Mouse (Mus musculus) heart, embryonic 12.5 days (tissue): ENCODE results near the gene Spef2. TPM values are rescaled to one million over a fixed set of nuclear protein-coding genes. Genes with fewer than 3 reads are reported as not detected.
"Not testable (repeated sequence)": the region's sequence is repeated elsewhere in the genome, so short reads cannot be mapped to it uniquely, and the experiment has no call there.

ENCODE experiments used
- ATAC-seq: fragments of 200-750 bp; cut with Nextera tagmentation; 2 replicates; pipeline ENCODE4 v1.8.0; 2017; ENCODE audit warnings: moderate TSS enrichment, moderate library complexity; ENCODE audit not compliant: insufficient number of reproducible peaks, low FRiP score
- H3K27ac ChIP-seq: fragments of 300-500 bp; sonication (generic); 2 replicates; pipeline ENCODE4 v1.5.1; 2016; ENCODE audit warnings: mild to moderate bottlenecking, moderate library complexity; ENCODE audit not compliant: poor library complexity, severe bottlenecking
- H3K27me3 ChIP-seq: fragments of 300-500 bp; sonication (generic); replicated peaks from 2 replicates; pipeline ENCODE4 v1.6.1; 2016; ENCODE audit warnings: mild to moderate bottlenecking, moderate library complexity
- H3K36me3 ChIP-seq: fragments of 300-500 bp; sonication (generic); 2 replicates; pipeline ENCODE4 v1.6.1; 2016; ENCODE audit warnings: mild to moderate bottlenecking, moderate library complexity
- H3K4me1 ChIP-seq: fragments of 300-500 bp; sonication (generic); replicated peaks from 2 replicates; pipeline ENCODE4 v1.6.1; 2016; ENCODE audit warnings: mild to moderate bottlenecking
- H3K4me2 ChIP-seq: fragments of 300-500 bp; sonication (generic); 2 replicates; pipeline ENCODE4 v1.6.1; 2016; ENCODE audit warnings: mild to moderate bottlenecking, moderate library complexity
- H3K4me3 ChIP-seq: fragments of 300-500 bp; sonication (generic); 2 replicates; pipeline ENCODE4 v1.5.1; 2016; ENCODE audit warnings: mild to moderate bottlenecking
- H3K9ac ChIP-seq: fragments of 300-500 bp; sonication (generic); 2 replicates; pipeline ENCODE4 v1.6.1; 2016; ENCODE audit warnings: mild to moderate bottlenecking, moderate library complexity
- H3K9me3 ChIP-seq: fragments of 300-500 bp; sonication (generic); replicated peaks from 2 replicates; pipeline ENCODE4 v1.6.1; 2016; ENCODE audit warnings: mild to moderate bottlenecking, moderate library complexity
- WGBS: fragments of 180-500 bp; shearing (Covaris S2); methylation state at CpG from one replicate; pipeline ENCODE4 v1.1.7; 2016; 5-methylcytosine and 5-hydroxymethylcytosine counted together
- polyA plus RNA-seq: library from polyadenylated mRNA; unstranded; fragments of >200 nt; fragmentation: Nextera tagmentation; extraction: Ambion mirVana; gene quantifications from 2 replicates; pipeline ENCODE4 v1.2.1, GENCODE M21; 2016

The Spef2 gene
- polyA plus RNA-seq, result 0.09 and 0.35 TPM in 2 replicates

DNA sequence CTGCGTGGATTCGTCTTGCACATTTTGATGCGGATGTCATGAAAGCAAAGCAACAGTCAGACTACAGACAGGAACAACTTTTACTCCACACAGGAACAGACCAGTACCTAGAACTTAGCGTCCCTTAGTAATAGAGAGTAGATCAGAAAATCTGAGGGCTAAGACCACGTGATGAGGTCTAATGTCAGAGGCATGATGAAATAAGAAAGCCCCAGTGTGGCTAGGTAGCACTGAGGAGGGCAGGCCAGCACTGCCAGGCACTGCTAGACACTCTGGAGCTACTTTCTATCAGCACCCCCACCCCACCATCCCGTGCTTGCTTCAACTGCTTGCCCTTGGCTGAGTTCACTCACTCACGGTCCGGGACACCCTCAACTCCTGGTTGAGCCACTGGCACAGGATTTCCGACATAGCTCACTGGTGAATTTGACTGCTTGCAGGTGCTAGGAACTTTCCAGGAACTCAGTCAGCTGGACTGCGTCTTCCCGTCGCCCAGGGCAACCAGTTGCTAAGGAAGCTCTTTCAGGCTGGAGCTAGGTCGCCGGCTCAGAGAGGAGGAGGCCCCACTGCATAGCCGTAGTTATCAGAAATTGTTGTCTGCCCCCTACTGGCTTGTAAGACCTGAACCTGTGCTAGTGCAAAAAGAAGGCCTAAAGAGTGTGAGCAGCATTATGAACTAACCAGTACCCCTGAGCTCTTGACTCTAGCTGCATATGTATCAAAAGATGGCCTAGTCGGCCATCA lies at the start of gene Spef2:
Gene Spef2 (minus strand): TSS at position 510 of the 744 bp plus-strand sequence.
- Histone ChIP-seq H3K36me3 (no peaks in the 10 kb centered on the region), H3K9me3 (no peaks in the 10 kb centered on the region), H3K27ac (no peak within 1 kb of the TSS), H3K9ac (no peak within 1 kb of the TSS), H3K4me3 (peak within 1 kb of the TSS; percentile 29), H3K4me2 (peak within 1 kb of the TSS; percentile 54), H3K27me3 (no peaks in the 10 kb centered on the region), H3K4me1 (no peaks in the 10 kb centered on the region)
- 23% methylated on average over 16 of the region's 16 CpGs for WGBS
- peak; percentile 83 for ATAC-seq

DNA sequence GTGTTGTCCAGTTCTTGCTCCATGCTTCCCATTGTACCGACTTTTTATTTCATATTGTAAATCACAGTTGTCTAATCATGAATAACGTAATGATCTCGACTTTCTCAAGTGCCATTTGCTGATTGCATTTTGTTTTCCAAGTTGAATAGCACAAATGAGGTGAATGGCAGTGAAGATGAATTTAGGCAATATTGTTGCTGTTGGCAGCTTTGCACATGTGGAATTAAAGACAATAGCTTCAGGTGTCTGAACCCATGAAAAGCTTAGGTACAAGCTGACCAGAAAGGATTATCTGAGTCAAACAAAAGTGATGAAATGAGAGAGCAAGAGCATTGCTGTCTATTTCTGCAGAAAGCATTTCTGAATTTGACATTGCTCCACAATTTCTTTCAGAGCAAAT lies 45.5 kb upstream of the Spef2 start:
- H3K9ac ChIP-seq, result no peak overlapping the region
- no peak for ATAC-seq
- H3K27me3 ChIP-seq, result no peaks in the 10 kb centered on the region
- no peak overlapping the region for H3K27ac ChIP-seq
- H3K4me3 ChIP-seq, result no peak overlapping the region
- H3K9me3 ChIP-seq, result no peaks in the 10 kb centered on the region
- H3K36me3 ChIP-seq, result no peaks in the 10 kb centered on the region
- H3K4me1 ChIP-seq, result no peaks in the 10 kb centered on the region
- H3K4me2 ChIP-seq, result no peak overlapping the region
- WGBS, result 77% methylated on average over 3 of the region's 3 CpGs

DNA sequence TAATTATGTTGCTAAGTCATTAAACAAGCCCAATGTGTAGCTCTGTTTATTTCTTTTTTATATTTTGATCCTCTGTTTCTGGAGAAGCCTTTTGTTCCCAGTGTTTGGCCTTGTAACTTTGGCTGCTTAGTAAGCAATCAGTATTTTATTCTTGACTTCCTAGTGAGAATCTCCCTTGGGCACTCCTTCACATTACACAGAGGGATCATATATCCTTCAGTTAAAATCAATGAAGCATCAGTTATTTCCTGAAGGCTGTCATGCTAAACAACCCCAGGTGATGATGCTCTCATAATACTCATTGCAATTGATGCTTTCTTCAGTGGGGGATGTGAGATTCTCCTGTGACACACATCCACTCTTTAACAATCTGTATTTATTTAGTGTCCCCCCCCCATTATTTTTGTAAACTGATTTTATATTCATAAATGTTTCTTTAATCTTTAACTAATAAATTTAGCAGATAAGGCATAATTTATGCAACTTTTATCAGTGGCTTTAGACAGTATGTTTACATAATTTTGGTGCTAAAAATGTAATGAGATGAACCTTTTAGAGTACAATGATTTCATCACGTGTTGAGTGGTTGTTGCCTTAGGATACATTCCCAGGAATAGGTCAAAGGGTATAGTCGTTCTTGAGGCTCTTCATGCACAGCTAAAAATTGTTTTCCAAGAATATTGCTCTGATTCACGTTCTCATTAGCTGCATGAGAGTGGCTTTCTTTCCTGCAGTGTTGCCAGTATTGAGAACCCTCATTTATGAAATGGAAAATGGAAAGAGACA lies 39.8 kb upstream of the Spef2 start:
- Histone ChIP-seq H3K9me3 (no peaks in the 10 kb centered on the region), H3K4me2 (no peak overlapping the region), H3K27me3 (no peaks in the 10 kb centered on the region), H3K9ac (no peak overlapping the region), H3K4me1 (no peaks in the 10 kb centered on the region), H3K27ac (no peak overlapping the region), H3K4me3 (no peak overlapping the region), H3K36me3 (no peaks in the 10 kb centered on the region)
- WGBS, result 59% methylated on average over 3 of the region's 3 CpGs
- no peak for ATAC-seq

DNA sequence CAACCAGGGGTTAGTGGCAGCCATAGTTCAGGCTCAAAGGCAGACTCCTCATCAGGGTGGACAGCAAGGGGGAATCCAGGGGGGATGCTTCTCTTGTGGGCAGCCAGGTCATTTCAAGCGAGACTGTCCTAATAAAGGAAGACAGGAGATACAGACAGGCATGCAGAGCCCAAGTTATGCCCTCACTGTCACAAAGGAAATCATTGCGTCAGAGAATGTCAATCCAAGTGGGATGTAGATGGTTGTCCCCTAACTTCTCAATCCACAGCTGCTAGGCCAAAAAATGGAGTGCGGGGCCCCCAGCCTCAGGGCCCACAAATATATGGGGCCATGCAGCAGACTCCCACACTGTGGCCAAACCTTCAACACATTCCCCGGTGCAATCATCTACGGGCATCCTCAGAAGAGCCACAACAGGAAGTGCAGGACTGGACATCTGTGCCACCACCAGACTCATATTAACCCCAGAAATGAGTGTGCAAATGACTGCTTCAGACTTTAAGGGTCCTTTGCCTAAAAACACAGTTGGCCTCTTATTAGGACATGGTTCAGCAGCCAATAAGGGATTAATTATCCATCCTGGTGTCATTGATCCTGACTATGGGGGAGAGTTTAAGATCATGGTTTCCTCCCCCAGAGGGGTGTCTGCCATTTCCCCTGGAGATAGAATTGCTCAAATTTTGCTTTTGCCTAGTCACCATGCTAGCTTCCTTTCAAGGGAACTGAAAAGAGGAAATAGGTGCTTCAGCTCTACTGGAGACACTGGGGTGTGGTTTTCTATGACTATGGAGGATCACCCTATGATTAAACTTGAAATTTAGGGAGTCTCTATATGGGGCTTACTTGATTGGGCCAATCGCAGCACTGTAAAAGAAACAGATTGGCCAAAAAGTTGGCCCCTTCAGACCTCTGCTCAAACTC lies 25.8 kb upstream of the Spef2 start:
- H3K27me3 ChIP-seq, H3K4me2 ChIP-seq, H3K27ac ChIP-seq, ATAC-seq, H3K9ac ChIP-seq, H3K36me3 ChIP-seq, H3K4me3 ChIP-seq, H3K4me1 ChIP-seq: not testable (repeated sequence)
- peaks cover 15% of the 10 kb centered on the region for H3K9me3 ChIP-seq
- 85% methylated on average over 6 of the region's 6 CpGs for WGBS

DNA sequence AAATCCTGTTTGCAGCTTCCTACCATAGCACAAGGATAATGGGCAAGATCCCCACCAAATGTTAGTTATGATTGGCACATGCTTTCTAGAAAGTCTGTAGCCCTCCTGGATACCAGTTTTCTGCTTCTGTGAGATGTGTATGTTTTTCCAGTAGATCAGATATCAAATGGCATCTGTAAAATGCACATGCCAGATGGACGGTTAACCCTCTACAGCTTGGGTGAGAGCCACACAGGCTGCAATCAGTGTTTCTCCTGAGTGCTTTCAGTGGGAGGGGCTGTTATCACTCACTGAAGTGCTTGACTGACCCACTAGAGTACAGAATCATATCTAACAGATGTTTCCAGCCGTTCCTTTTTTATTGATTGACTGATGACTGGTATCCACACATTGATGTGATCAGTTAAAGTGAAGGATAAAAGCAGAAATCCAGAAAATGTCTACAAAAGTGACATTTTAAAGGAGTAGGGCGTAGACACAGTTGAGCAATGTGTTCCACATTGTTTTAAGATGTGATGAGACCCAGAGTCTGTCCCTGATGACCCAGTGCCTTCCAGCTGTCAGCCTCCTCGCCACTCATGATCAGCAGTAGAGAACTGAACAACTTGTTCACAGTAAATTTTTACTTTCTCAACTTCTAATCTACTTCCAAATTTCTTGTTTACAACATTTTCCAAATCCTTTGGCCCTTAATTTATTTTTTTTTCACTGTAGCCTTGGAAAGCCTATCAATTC lies 19.7 kb upstream of the Spef2 start:
- Histone ChIP-seq H3K27ac (no peak overlapping the region), H3K4me1 (no peaks in the 10 kb centered on the region), H3K9ac (no peak overlapping the region), H3K9me3 (0 out of 2 replicates have a peak, but pooled peaks cover 3% of the 10 kb centered on the region), H3K36me3 (no peaks in the 10 kb centered on the region), H3K4me3 (no peak overlapping the region), H3K4me2 (no peak overlapping the region), H3K27me3 (no peaks in the 10 kb centered on the region)
- 37% methylated on average over 4 of the region's 4 CpGs for WGBS
- ATAC-seq, result no peak

DNA sequence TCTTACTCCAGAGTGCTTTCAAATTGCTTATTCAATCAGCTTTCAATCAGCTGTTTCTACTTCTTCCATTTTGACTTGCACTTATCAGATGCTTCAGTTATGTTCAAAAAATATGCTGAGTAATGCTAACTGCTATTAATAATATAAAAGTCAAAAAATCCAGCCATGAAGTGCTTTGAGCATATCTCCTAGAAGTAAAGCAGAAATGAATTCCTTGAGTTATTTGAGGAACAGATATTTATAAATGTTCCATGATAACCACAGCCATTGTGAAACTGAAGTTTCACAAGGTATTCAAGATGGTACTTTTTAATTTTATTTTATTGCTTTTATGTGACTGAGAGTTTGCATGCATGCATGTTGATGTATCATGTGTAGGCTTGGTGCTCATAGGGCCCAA lies 18.4 kb upstream of the Spef2 start:
- no peak overlapping the region for H3K27ac ChIP-seq
- H3K4me2 ChIP-seq, result no peak overlapping the region
- no peak for ATAC-seq
- no peaks in the 10 kb centered on the region for H3K9me3 ChIP-seq
- no peaks in the 10 kb centered on the region for H3K4me1 ChIP-seq
- no peak overlapping the region for H3K4me3 ChIP-seq
- no peaks in the 10 kb centered on the region for H3K27me3 ChIP-seq
- no peak overlapping the region for H3K9ac ChIP-seq
- no peaks in the 10 kb centered on the region for H3K36me3 ChIP-seq

DNA sequence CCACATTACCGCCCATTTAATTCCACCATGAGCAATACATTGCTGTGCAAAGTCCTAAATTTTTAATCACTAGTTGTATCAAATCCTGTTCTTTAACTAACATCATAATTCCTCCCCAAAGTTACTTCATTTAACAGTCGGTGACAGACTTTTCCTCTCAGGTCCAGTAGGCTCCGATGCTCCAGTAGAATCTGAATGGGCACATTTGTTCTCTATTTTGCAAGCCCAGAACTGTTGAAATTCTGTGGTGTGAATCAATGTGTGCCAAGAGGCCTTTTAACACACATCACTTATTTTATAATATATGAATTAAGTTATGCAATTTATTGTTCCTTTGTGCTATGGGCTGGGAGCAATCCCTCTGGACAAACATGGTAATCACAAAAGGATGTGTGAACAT lies 2.3 kb upstream of the Spef2 start:
- Histone ChIP-seq H3K4me2 (no peak overlapping the region), H3K9me3 (no peaks in the 10 kb centered on the region), H3K4me3 (no peak overlapping the region), H3K27ac (no peak overlapping the region), H3K36me3 (no peaks in the 10 kb centered on the region), H3K27me3 (no peaks in the 10 kb centered on the region), H3K9ac (no peak overlapping the region), H3K4me1 (no peaks in the 10 kb centered on the region)
- WGBS, result 81% methylated on average over 3 of the region's 3 CpGs
- ATAC-seq, result no peak

DNA sequence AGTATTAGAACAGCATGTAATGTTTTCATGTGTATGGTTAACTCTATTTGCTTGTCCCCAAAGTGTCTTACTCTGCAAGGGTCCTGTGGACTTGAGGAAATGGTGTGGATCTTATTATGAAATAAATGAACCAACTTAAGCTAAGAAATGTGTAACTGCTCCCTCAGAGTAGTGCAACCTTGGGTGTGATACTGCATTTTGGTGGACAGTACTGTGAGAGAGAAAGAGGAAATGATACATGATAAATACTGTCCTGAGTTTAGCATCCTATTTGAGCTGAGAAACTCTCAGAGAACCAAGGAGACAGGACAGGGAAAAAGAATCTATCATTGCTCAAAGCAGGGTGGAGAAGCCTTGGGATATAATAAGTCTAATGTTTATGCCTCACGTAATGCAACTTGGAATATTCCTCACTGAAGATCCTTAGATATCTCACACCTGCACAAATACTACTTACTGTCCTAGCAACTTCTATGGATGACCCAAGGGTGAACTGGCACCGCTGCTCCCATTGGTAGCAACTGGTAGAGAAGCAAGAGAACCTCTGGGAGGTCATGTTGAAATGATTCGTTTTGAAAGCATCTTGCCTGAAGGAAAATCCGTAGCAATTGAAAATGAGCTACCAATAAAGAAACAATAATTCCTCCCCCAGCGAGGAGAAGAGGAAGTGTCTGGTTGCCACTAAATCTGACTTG lies 1.1 kb downstream of the Spef2 start:
- 76% methylated on average over 5 of the region's 5 CpGs for WGBS
- no peaks in the 10 kb centered on the region for H3K4me1 ChIP-seq
- no peak overlapping the region for H3K4me2 ChIP-seq
- H3K9ac ChIP-seq, result no peak overlapping the region
- no peak overlapping the region for H3K27ac ChIP-seq
- no peak overlapping the region for H3K4me3 ChIP-seq
- ATAC-seq, result no peak
- H3K9me3 ChIP-seq, result no peaks in the 10 kb centered on the region
- no peaks in the 10 kb centered on the region for H3K36me3 ChIP-seq
- H3K27me3 ChIP-seq, result no peaks in the 10 kb centered on the region

DNA sequence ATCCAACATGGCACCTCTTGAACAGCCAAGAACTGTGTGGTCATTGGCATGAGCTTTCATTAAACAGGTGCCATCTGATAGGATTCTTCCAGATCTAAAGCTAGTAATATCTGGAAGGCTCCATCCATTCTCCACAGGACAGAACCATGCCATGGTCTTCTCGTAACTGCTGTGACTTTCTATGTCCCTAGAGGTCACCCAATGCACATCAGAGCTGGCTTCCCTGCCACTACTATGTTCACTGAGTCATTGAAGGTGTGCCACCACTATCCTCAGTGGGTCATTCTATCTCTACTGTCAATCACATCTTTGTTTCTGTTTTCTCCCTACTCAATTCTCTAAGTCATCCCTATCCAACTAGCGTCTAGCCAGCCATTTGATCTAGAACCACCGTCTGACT lies 6.5 kb downstream of the Spef2 start:
- Histone ChIP-seq H3K9ac (no peak overlapping the region), H3K4me3 (no peak overlapping the region), H3K36me3 (no peaks in the 10 kb centered on the region), H3K4me1 (no peaks in the 10 kb centered on the region), H3K27ac (no peak overlapping the region), H3K27me3 (no peaks in the 10 kb centered on the region), H3K9me3 (0 out of 2 replicates have a peak, but pooled peaks cover 3% of the 10 kb centered on the region), H3K4me2 (no peak overlapping the region)
- WGBS, result 85% methylated on average over 3 of the region's 3 CpGs
- ATAC-seq, result no peak
